Mouse (Mus musculus): Measurements from ENCODE around the gene 1700024G13Rik.

1700024G13Rik gene

DNA sequence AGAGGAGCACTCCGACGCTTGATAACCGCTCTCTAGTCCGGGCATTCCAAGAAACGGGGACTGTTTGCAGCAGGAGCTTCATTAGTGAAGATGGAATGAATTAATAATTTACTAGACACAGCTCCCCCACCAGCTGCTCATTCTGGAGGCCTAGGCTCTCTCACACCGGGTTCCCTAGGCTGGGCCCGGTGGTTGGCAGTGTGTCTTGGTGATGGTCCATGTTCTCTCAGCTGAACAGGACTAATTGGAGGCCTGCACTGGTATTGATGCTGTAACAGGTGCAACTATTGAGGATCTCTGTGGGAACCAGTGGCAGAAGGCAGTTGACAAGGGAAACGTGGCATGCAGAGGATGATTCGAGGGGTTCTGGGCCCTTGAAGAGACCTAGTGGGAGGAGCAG is 60.8 kb downstream of the 1700024G13Rik start:
- DNase-seq, result no peak

All from lung, postnatal 36 days (tissue).